Mouse (Mus musculus): ENCODE results near the gene Nhsl1.

DNA sequence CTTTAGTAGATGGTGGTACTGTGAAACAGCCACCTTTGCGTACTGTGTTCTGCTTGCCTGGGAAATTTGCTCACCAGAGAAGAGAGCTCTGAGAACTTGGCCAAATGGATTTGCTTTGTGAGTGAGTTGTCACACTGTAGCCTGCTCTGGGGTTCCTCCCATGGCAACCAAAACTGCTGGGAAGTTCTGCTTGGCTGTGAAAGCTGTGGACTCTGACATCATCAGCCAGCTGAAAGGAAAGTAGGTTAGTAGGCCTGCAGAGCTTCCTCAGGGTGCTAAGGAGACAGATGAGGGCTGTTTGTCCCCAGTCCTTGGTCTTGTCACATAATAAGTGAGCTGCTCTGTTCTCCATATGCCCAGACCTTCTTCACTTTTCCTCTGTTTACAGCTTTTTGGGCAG lies 189.8 kb downstream of the Nhsl1 start:
- TF ChIP-seq CTCF (IDR thresholded peaks at IDR 0.05; ENCODE audit: control insufficient read depth, insufficient read depth, insufficient read length) (no peak), MAX (IDR thresholded peaks at IDR 0.05) (no peak), USF1 (IDR thresholded peaks at IDR 0.05; ENCODE audit: low read depth) (no peak)

Data from C2C12 (cell line).